Mouse (Mus musculus): ENCODE measurements at regions not wholly inside any gene's neighbourhood (a gene's known extent, or its start where the extent isn't known, plus 50 kb on each side); places are given as distances from the start of the nearest gene placed in this dataset.

GRCm38 (mm10) chr9:117863944-117864343 is 176.4 kb upstream of the Azi2 start:
- no peak for DNase-seq (ENCODE audit: low read depth)

GRCm38 (mm10) chr9:117863318-117863717 is 177.0 kb upstream of the Azi2 start:
- DNase-seq (ENCODE audit: low read depth): no peak

GRCm38 (mm10) chr9:117859580-117860045 is 180.7 kb upstream of the Azi2 start:
- no peak for DNase-seq (ENCODE audit: low read depth)

- no peak for DNase-seq (ENCODE audit: low read depth)
Observed at GRCm38 (mm10) chr9:117843531-117843930, 196.8 kb upstream of the Azi2 start.

GRCm38 (mm10) chr9:117836696-117837380 is 203.5 kb upstream of the Azi2 start:
- no peak for DNase-seq (ENCODE audit: low read depth)

- DNase-seq (ENCODE audit: low read depth): peak; percentile 29
Observed at GRCm38 (mm10) chr9:117833586-117833985, 203.9 kb upstream of the Rbms3 start.

- DNase-seq (ENCODE audit: low read depth): no peak
Observed at GRCm38 (mm10) chr9:117814661-117815060, 184.9 kb upstream of the Rbms3 start.

GRCm38 (mm10) chr9:117813216-117813615 is 183.5 kb upstream of the Rbms3 start:
- DNase-seq (ENCODE audit: low read depth): no peak

- DNase-seq (ENCODE audit: low read depth): no peak
Observed at GRCm38 (mm10) chr9:117805812-117806211, 176.1 kb upstream of the Rbms3 start.

GRCm38 (mm10) chr9:117784186-117784591 is 154.5 kb upstream of the Rbms3 start:
- no peak for DNase-seq (ENCODE audit: low read depth)

- DNase-seq (ENCODE audit: low read depth): no peak
Observed at GRCm38 (mm10) chr9:117754651-117755050, 124.9 kb upstream of the Rbms3 start.

- no peak for DNase-seq (ENCODE audit: low read depth)
Observed at GRCm38 (mm10) chr9:117753466-117753865, 123.8 kb upstream of the Rbms3 start.

- DNase-seq (ENCODE audit: low read depth): no peak
Observed at GRCm38 (mm10) chr9:117744906-117745305, 115.2 kb upstream of the Rbms3 start.

GRCm38 (mm10) chr9:117729366-117729765 is 99.7 kb upstream of the Rbms3 start:
- no peak for DNase-seq (ENCODE audit: low read depth)

GRCm38 (mm10) chr9:117720161-117720598 is 90.5 kb upstream of the Rbms3 start:
- no peak for DNase-seq (ENCODE audit: low read depth)

- peak; percentile 27 for DNase-seq (ENCODE audit: low read depth)
Observed at GRCm38 (mm10) chr9:117717346-117717745, 87.6 kb upstream of the Rbms3 start.

- DNase-seq (ENCODE audit: low read depth): no peak
Observed at GRCm38 (mm10) chr9:117716476-117716875, 86.8 kb upstream of the Rbms3 start.

GRCm38 (mm10) chr9:117714741-117715675 is 85.3 kb upstream of the Rbms3 start:
- DNase-seq (ENCODE audit: low read depth): no peak

GRCm38 (mm10) chr9:117713121-117713520 is 83.4 kb upstream of the Rbms3 start:
- DNase-seq (ENCODE audit: low read depth): no peak

- no peak for DNase-seq (ENCODE audit: low read depth)
Observed at GRCm38 (mm10) chr9:117711793-117712192, 82.1 kb upstream of the Rbms3 start.

GRCm38 (mm10) chr9:117710966-117711365 is 81.3 kb upstream of the Rbms3 start:
- no peak for DNase-seq (ENCODE audit: low read depth)

GRCm38 (mm10) chr9:117709677-117710076 is 80.0 kb upstream of the Rbms3 start:
- DNase-seq (ENCODE audit: low read depth): no peak

GRCm38 (mm10) chr9:117693001-117693400 is 63.3 kb upstream of the Rbms3 start:
- no peak for DNase-seq (ENCODE audit: low read depth)
